Mouse (Mus musculus) olfactory bulb, adult 2 months (tissue): ENCODE measurements around the gene Ano6. TPM values are rescaled to one million over a fixed set of nuclear protein-coding genes. Genes with fewer than 3 reads are reported as not detected.

Experiments
- H3K27ac ChIP-seq: fragments of 200-500 bp; 2 replicates; pipeline ENCODE4 v1.5.1; 2012; ENCODE audit warnings: low read depth, low read length; ENCODE audit not compliant: insufficient read depth
- H3K4me1 ChIP-seq: fragments of 200-500 bp; 2 replicates; pipeline ENCODE4 v1.6.1; 2012; ENCODE audit warnings: low read length; ENCODE audit not compliant: control insufficient read depth, insufficient read depth
- H3K4me3 ChIP-seq: fragments of 200-500 bp; 2 replicates; pipeline ENCODE4 v1.5.1; 2012; ENCODE audit warnings: mild to moderate bottlenecking, low read depth, low read length, moderate library complexity; ENCODE audit not compliant: insufficient read depth
- CTCF ChIP-seq: fragments of 200-500 bp; IDR thresholded peaks from 2 replicates; pipeline ENCODE4 v1.5.1; 2012; ENCODE audit warnings: low read depth, mild to moderate bottlenecking, low read length, moderate library complexity; ENCODE audit not compliant: insufficient read depth
- POLR2A ChIP-seq: fragments of 200-500 bp; IDR thresholded peaks from 2 replicates; pipeline ENCODE4 v1.6.1; 2012; ENCODE audit warnings: mild to moderate bottlenecking, low read depth, low read length, moderate library complexity; ENCODE audit not compliant: insufficient read depth
- WGBS: fragments of 180-500 bp; shearing (Covaris S2); methylation state at CpG from one replicate; pipeline ENCODE4 v1.1.7; 2018; 5-methylcytosine and 5-hydroxymethylcytosine counted together
- polyA plus RNA-seq: library from polyadenylated mRNA; stranded (reverse); fragments of >200 nt; gene quantifications from 2 replicates; pipeline ENCODE4 v1.2.4, GENCODE M21; 2012; ENCODE audit warnings: low replicate concordance; ENCODE audit not compliant: missing spikeins, insufficient read depth, insufficient read length

Ano6 gene
- polyA plus RNA-seq, 1 experiment: not detected

GRCm38 (mm10) chr15:95791141-95791791 lies 623 bp downstream of the Ano6 start:
- 2% methylated on average over 32 of the region's 32 CpGs for WGBS
- Histone ChIP-seq H3K4me1 (peaks cover 14% of the 10 kb centered on the region), H3K4me3 (peak overlapping the region; percentile 94), H3K27ac (peak overlapping the region; percentile 68)
- TF ChIP-seq POLR2A (no peak), CTCF (no peak)

GRCm38 (mm10) chr15:95791855-95792254 lies 1.2 kb downstream of the Ano6 start:
- TF ChIP-seq POLR2A (no peak), CTCF (no peak)
- WGBS: 23% methylated on average over 5 of the region's 5 CpGs
- Histone ChIP-seq H3K4me1 (peaks cover 14% of the 10 kb centered on the region), H3K27ac (peak overlapping the region; percentile 18; the same call in 1 of the 2 replicates), H3K4me3 (no peak overlapping the region)

GRCm38 (mm10) chr15:95792261-95793260 lies 1.9 kb downstream of the Ano6 start:
- 48% methylated on average over 25 of the region's 25 CpGs for WGBS

GRCm38 (mm10) chr15:95793748-95794491 lies 3.3 kb downstream of the Ano6 start:
- no peak for TF ChIP-seq CTCF
- no peak for TF ChIP-seq POLR2A
- H3K4me1 ChIP-seq: peaks cover 17% of the 10 kb centered on the region
- no peak overlapping the region for H3K4me3 ChIP-seq
- no peak overlapping the region for H3K27ac ChIP-seq
- 75% methylated on average over 9 of the region's 9 CpGs for WGBS

More at GRCm38 (mm10) chr15:95792261-95793260, 1.9 kb downstream of the Ano6 start:
- TF ChIP-seq POLR2A (no peak), CTCF (no peak)
- peak overlapping the region; percentile 24 for H3K4me3 ChIP-seq
- no peak overlapping the region for H3K27ac ChIP-seq
- peaks cover 17% of the 10 kb centered on the region for H3K4me1 ChIP-seq

- Histone ChIP-seq H3K4me1 (peaks cover 21% of the 10 kb centered on the region), H3K27ac (no peak overlapping the region), H3K4me3 (no peak overlapping the region)
- WGBS: 42% methylated on average over 10 of the region's 10 CpGs
- TF ChIP-seq POLR2A (no peak), CTCF (no peak)
Measured at GRCm38 (mm10) chr15:95794611-95795565, 4.2 kb downstream of the Ano6 start.

GRCm38 (mm10) chr15:95796062-95796461 lies 5.4 kb downstream of the Ano6 start:
- TF ChIP-seq CTCF (no peak), POLR2A (no peak)
- 32% methylated on average over 5 of the region's 5 CpGs for WGBS
- Histone ChIP-seq H3K4me1 (peaks cover 27% of the 10 kb centered on the region), H3K4me3 (no peak overlapping the region), H3K27ac (no peak overlapping the region)

- Histone ChIP-seq H3K27ac (no peak overlapping the region; the same call in 1 of the 2 replicates), H3K4me1 (peaks cover 36% of the 10 kb centered on the region), H3K4me3 (no peak overlapping the region)
- TF ChIP-seq POLR2A: no peak
- no peak for TF ChIP-seq CTCF
- 49% methylated on average over 9 of the region's 9 CpGs for WGBS
Measured at GRCm38 (mm10) chr15:95797144-95797983, 6.7 kb downstream of the Ano6 start.
